Mouse (Mus musculus): ENCODE results near the gene Paqr8.

- TF ChIP-seq EP300 (optimal IDR thresholded peaks at IDR 0.05) (no peak), CTCF (IDR thresholded peaks at IDR 0.05; ENCODE audit: low read depth) (no peak)
Measured at GRCm38 (mm10) chr1:20912527-20913171, 22.2 kb downstream of the Paqr8 start.

Data from stomach, postnatal 0 days (tissue).